Mouse (Mus musculus): ENCODE measurements around the gene Nrp2. TPM values are rescaled to one million over a fixed set of nuclear protein-coding genes. Genes with fewer than 3 reads are reported as not detected.

The Nrp2 gene
- total and polyA plus RNA-seq, 2 experiments from 2014 or later = 5.2 to 20.2 TPM

- H3K4me1 ChIP-seq (ENCODE audit: control insufficient read depth, insufficient read depth) = peaks cover 5% of the 10 kb centered on the region; the same call in 1 of the 2 replicates
- TF ChIP-seq EP300 (IDR thresholded peaks at IDR 0.05; ENCODE audit: low read depth) = no peak
- TF ChIP-seq CTCF (IDR thresholded peaks at IDR 0.05; ENCODE audit: low read depth) = no peak
- H3K9me3 ChIP-seq (replicated peaks; ENCODE audit: control insufficient read depth, low read length) = no peaks in the 10 kb centered on the region
- H3K4me2 ChIP-seq (ENCODE audit: low read depth, low read length) = no peak overlapping the region
- H3K27ac ChIP-seq (ENCODE audit: low read depth) = no peak overlapping the region
- H3K27me3 ChIP-seq (ENCODE audit: control insufficient read depth, insufficient read depth, low read length) = no peaks in the 10 kb centered on the region
- ATAC-seq (ENCODE audit: insufficient read depth, low read depth) = peak; percentile 47; the same call in 1 of the 2 replicates
- H3K9ac ChIP-seq (replicated peaks; ENCODE audit: low read depth, low read length) = no peak overlapping the region
- no peaks in the 10 kb centered on the region for H3K36me3 ChIP-seq (replicated peaks; ENCODE audit: control insufficient read depth, insufficient read depth, low read length)
- DNase-seq (ENCODE audit: low spot score) = no peak
- H3K4me3 ChIP-seq (ENCODE audit: low read depth, low read length) = no peak overlapping the region
- 31% methylated on average over 4 of the region's 4 CpGs for WGBS
Measured at GRCm38 (mm10) chr1:62829690-62830417, 126.8 kb downstream of the Nrp2 start.

GRCm38 (mm10) chr1:62830418-62830769 lies 127.3 kb downstream of the Nrp2 start:
- WGBS = 34% methylated on average over 7 of the region's 7 CpGs
- Histone ChIP-seq H3K9ac (replicated peaks; ENCODE audit: low read depth, low read length) (no peak overlapping the region), H3K36me3 (replicated peaks; ENCODE audit: control insufficient read depth, insufficient read depth, low read length) (no peaks in the 10 kb centered on the region), H3K9me3 (replicated peaks; ENCODE audit: control insufficient read depth, low read length) (no peaks in the 10 kb centered on the region), H3K4me3 (ENCODE audit: low read depth, low read length) (no peak overlapping the region), H3K27me3 (ENCODE audit: control insufficient read depth, insufficient read depth, low read length) (no peaks in the 10 kb centered on the region), H3K4me1 (ENCODE audit: control insufficient read depth, insufficient read depth) (peaks cover 5% of the 10 kb centered on the region; the same call in 1 of the 2 replicates), H3K4me2 (ENCODE audit: low read depth, low read length) (no peak overlapping the region), H3K27ac (ENCODE audit: low read depth) (no peak overlapping the region)
- TF ChIP-seq CTCF (IDR thresholded peaks at IDR 0.05; ENCODE audit: low read depth) (no peak), EP300 (IDR thresholded peaks at IDR 0.05; ENCODE audit: low read depth) (no peak)
- no peak for ATAC-seq (ENCODE audit: insufficient read depth, low read depth)
- no peak for DNase-seq (ENCODE audit: low spot score)

- Histone ChIP-seq H3K27ac (ENCODE audit: low read depth) (no peak overlapping the region), H3K36me3 (replicated peaks; ENCODE audit: control insufficient read depth, insufficient read depth, low read length) (no peaks in the 10 kb centered on the region), H3K4me3 (ENCODE audit: low read depth, low read length) (no peak overlapping the region), H3K4me1 (ENCODE audit: control insufficient read depth, insufficient read depth) (peaks cover 5% of the 10 kb centered on the region; the same call in 1 of the 2 replicates), H3K27me3 (ENCODE audit: control insufficient read depth, insufficient read depth, low read length) (no peaks in the 10 kb centered on the region), H3K9ac (replicated peaks; ENCODE audit: low read depth, low read length) (no peak overlapping the region), H3K9me3 (replicated peaks; ENCODE audit: control insufficient read depth, low read length) (no peaks in the 10 kb centered on the region), H3K4me2 (ENCODE audit: low read depth, low read length) (no peak overlapping the region)
- 80% methylated on average over 6 of the region's 6 CpGs for WGBS
- DNase-seq (ENCODE audit: low spot score) (no peak), ATAC-seq (ENCODE audit: insufficient read depth, low read depth) (no peak)
- no peak for TF ChIP-seq CTCF (IDR thresholded peaks at IDR 0.05; ENCODE audit: low read depth)
- no peak for TF ChIP-seq EP300 (IDR thresholded peaks at IDR 0.05; ENCODE audit: low read depth)
Measured at GRCm38 (mm10) chr1:62831725-62832455, 128.8 kb downstream of the Nrp2 start.

- Histone ChIP-seq H3K9ac (replicated peaks; ENCODE audit: low read depth, low read length) (no peak overlapping the region), H3K4me1 (ENCODE audit: control insufficient read depth, insufficient read depth) (peaks cover under 1% of the 10 kb centered on the region; the same call in 1 of the 2 replicates), H3K27ac (ENCODE audit: low read depth) (no peak overlapping the region), H3K9me3 (replicated peaks; ENCODE audit: control insufficient read depth, low read length) (no peaks in the 10 kb centered on the region), H3K4me3 (ENCODE audit: low read depth, low read length) (no peak overlapping the region), H3K27me3 (ENCODE audit: control insufficient read depth, insufficient read depth, low read length) (no peaks in the 10 kb centered on the region), H3K4me2 (ENCODE audit: low read depth, low read length) (no peak overlapping the region), H3K36me3 (replicated peaks; ENCODE audit: control insufficient read depth, insufficient read depth, low read length) (no peaks in the 10 kb centered on the region)
- 95% methylated on average over 1 of the region's 1 CpGs for whole genome bisulfite sequencing
- ATAC-seq (ENCODE audit: insufficient read depth, low read depth) = no peak
- DNase-seq (ENCODE audit: low spot score) = no peak
- TF ChIP-seq CTCF (IDR thresholded peaks at IDR 0.05; ENCODE audit: low read depth) (no peak), EP300 (IDR thresholded peaks at IDR 0.05; ENCODE audit: low read depth) (no peak)
Measured at GRCm38 (mm10) chr1:62833356-62833755, 130.3 kb downstream of the Nrp2 start.

- 74% methylated on average over 1 of the region's 1 CpGs for WGBS
Measured at GRCm38 (mm10) chr1:62834443-62835185, 131.5 kb downstream of the Nrp2 start.

More at GRCm38 (mm10) chr1:62834443-62835185, 131.5 kb downstream of the Nrp2 start:
- Histone ChIP-seq H3K27ac (ENCODE audit: low read depth) (no peak overlapping the region), H3K4me3 (ENCODE audit: low read depth, low read length) (no peak overlapping the region), H3K36me3 (replicated peaks; ENCODE audit: control insufficient read depth, insufficient read depth, low read length) (no peaks in the 10 kb centered on the region), H3K9ac (replicated peaks; ENCODE audit: low read depth, low read length) (no peak overlapping the region), H3K27me3 (ENCODE audit: control insufficient read depth, insufficient read depth, low read length) (no peaks in the 10 kb centered on the region), H3K4me1 (ENCODE audit: control insufficient read depth, insufficient read depth) (no peaks in the 10 kb centered on the region), H3K9me3 (replicated peaks; ENCODE audit: control insufficient read depth, low read length) (no peaks in the 10 kb centered on the region), H3K4me2 (ENCODE audit: low read depth, low read length) (no peak overlapping the region)
- no peak for DNase-seq (ENCODE audit: low spot score)
- no peak for ATAC-seq (ENCODE audit: insufficient read depth, low read depth)
- TF ChIP-seq CTCF (IDR thresholded peaks at IDR 0.05; ENCODE audit: low read depth) (no peak), EP300 (IDR thresholded peaks at IDR 0.05; ENCODE audit: low read depth) (no peak)

Data from heart, postnatal 0 days (tissue).